10 mouse cellular contexts compared by ENCODE assay signal in genomic region chr19:44487266-44487665, GRCm38 (mm10). TPM values are rescaled to one million over a fixed set of nuclear protein-coding genes. Genes with fewer than 3 reads are reported as not detected.
DNase-seq lines count a peak whose midpoint lies in the region; ATAC-seq lines count a peak whose summit lies in the region.
"Had no signal": no experiment of that assay in that cellular context is flagged by ENCODE, and none has a peak within 500 bp of the region (broad histone marks: within the 10 kb centered on the region; RNA-seq: fewer than 3 reads in every experiment).

No protein-coding gene starts in this region.

- H3K4me1 ChIP-seq in liver, embryonic 11.5 days (replicated peaks; ENCODE audit: control insufficient read depth, insufficient read depth, low read length): no peaks in the 10 kb centered on the region

- H3K4me2 ChIP-seq in liver, embryonic 11.5 days: no peak overlapping the region

- H3K27me3 ChIP-seq in liver, embryonic 11.5 days (replicated peaks; ENCODE audit: control insufficient read depth, insufficient read depth, low read length): no peaks in the 10 kb centered on the region

- no peak overlapping the region for H3K27ac ChIP-seq in liver, embryonic 11.5 days (ENCODE audit: low read depth, low read length)

- DNase-seq in cerebellum, postnatal 14 days: peak; percentile 9 to 24
- no peak for DNase-seq in cerebellum, adult 11-12 months
- DNase-seq in 416B (ENCODE audit: low read depth): peak; percentile 54
- peak; percentile 63 for DNase-seq in adrenal gland, postnatal 25 days
- no peak for DNase-seq in liver, embryonic 11.5 days (ENCODE audit: low spot score)
- DNase-seq in ovary, postnatal 36 days (ENCODE audit: low spot score): peak; percentile 39
- DNase-seq in frontal cortex, postnatal 14 days (ENCODE audit: low spot score in 2 of 2): no peak

- no peak overlapping the region for H3K4me3 ChIP-seq in liver, embryonic 11.5 days (ENCODE audit: low read depth, low read length)

- H3K36me3 ChIP-seq in liver, embryonic 11.5 days (ENCODE audit: control insufficient read depth, insufficient read depth, low read length): no peaks in the 10 kb centered on the region

- H3K9ac ChIP-seq in liver, embryonic 11.5 days (ENCODE audit: low read depth, low read length): no peak overlapping the region

- H3K9me3 ChIP-seq in liver, embryonic 11.5 days (ENCODE audit: control insufficient read depth, low read length): no peaks in the 10 kb centered on the region

- ATAC-seq in granulocyte monocyte progenitor cell, adult 5-6 weeks (replicated peaks; ENCODE audit: poor library complexity, severe bottlenecking): peak; percentile 100
- peak; percentile 45 for ATAC-seq in liver, embryonic 11.5 days (replicated peaks; ENCODE audit: low FRiP score)

- WGBS in liver, embryonic 11.5 days: 11% methylated on average over 8 of the region's 8 CpGs

RNA-seq across cellular contexts. Expression of gene Wnt8b, which starts 6.0 kb away (rescaled TPM):
- 0.39 TPM in 1 of 2 replicates, not detected in the other for total RNA-seq in adrenal gland, postnatal 25 days (2021)
- total RNA-seq in granulocyte monocyte progenitor cell, adult 5-6 weeks (2014; fragmentation: Nextera tagmentation): not detected in 2 replicates
- not detected in 2 replicates for total RNA-seq in granulocyte monocyte progenitor cell, adult 5-6 weeks (2017)
- polyA plus RNA-seq in liver, embryonic 11.5 days (2014; fragmentation: Nextera tagmentation; extraction: Ambion mirVana): not detected in 2 replicates
- total RNA-seq: layer of hippocampus, postnatal 36 days had no signal
- polyA plus RNA-seq: stomach, embryonic 16.5 days had no signal

RNA-seq across cellular contexts. Expression of gene Sec31b, which starts 58.4 kb away (rescaled TPM):
- 3.9 and 5.1 TPM in 2 replicates for total RNA-seq in adrenal gland, postnatal 25 days (2021)
- total RNA-seq in granulocyte monocyte progenitor cell, adult 5-6 weeks (2014; fragmentation: Nextera tagmentation): 0.67 and 4.0 TPM in 2 replicates
- 0.62 and 0.95 TPM in 2 replicates for total RNA-seq in granulocyte monocyte progenitor cell, adult 5-6 weeks (2017)
- polyA plus RNA-seq in liver, embryonic 11.5 days (2014; fragmentation: Nextera tagmentation; extraction: Ambion mirVana): 0.55 and 0.58 TPM in 2 replicates

Comparison
In these comparisons a context has a peak if more than half of its experiments do, and no peak if none do; other contexts are left out.
1. DNase-seq: peak in cerebellum, postnatal 14 days (2 of 2), 416B (single experiment), adrenal gland, postnatal 25 days (single experiment) and ovary, postnatal 36 days (single experiment); none in cerebellum, adult 11-12 months (single experiment), liver, embryonic 11.5 days (single experiment) and frontal cortex, postnatal 14 days (0 of 2).